Comparison of ENCODE assay signal across 18 mouse cellular contexts in genomic region chr1:173678605-173679004, GRCm38 (mm10). TPM values are rescaled to one million over a fixed set of nuclear protein-coding genes. Genes with fewer than 3 reads are reported as not detected.
DNase-seq lines count a peak whose midpoint lies in the region; ATAC-seq and TF ChIP-seq lines count a peak whose summit lies in the region.
"Not testable (repeated sequence)": the region's sequence is repeated elsewhere in the genome, so short reads cannot be mapped to it uniquely, and the experiment has no call there.
"Had no signal": no experiment of that assay in that cellular context is flagged by ENCODE, and none has a peak within 500 bp of the region (broad histone marks: within the 10 kb centered on the region; RNA-seq: fewer than 3 reads in every experiment).

No protein-coding gene starts in this region.

- not testable (repeated sequence) for TF ChIP-seq CTCF in kidney, adult 2 months (conservative IDR thresholded peaks at IDR 0.05; ENCODE audit: insufficient read depth, insufficient read length, low read depth, low read length)

- not testable (repeated sequence) for H3K4me1 ChIP-seq in kidney, adult 2 months (ENCODE audit: control insufficient read depth, insufficient read depth, low read length)

- not testable (repeated sequence) for H3K36me3 ChIP-seq in kidney, adult 2 months (ENCODE audit: control insufficient read depth, insufficient read depth, low read length)

- not testable (repeated sequence) for H3K27ac ChIP-seq in kidney, adult 2 months (ENCODE audit: insufficient read depth, low read depth, low read length)

- H3K4me3 ChIP-seq in kidney, adult 2 months (ENCODE audit: insufficient read depth, low read depth, low read length), result not testable (repeated sequence)

- not testable (repeated sequence) for H3K27me3 ChIP-seq in kidney, adult 2 months (replicated peaks; ENCODE audit: control insufficient read depth, insufficient read depth, low read length)

- TF ChIP-seq POLR2A in kidney, adult 2 months (IDR thresholded peaks at IDR 0.05; ENCODE audit: low read depth, low read length), result not testable (repeated sequence)

- DNase-seq in CD4-positive helper T cell, adult 2 months (ENCODE audit: low read depth, low spot score), result peak; percentile 45
- peak; percentile 55 for DNase-seq in T-cell, adult 2 months (ENCODE audit: low spot score)
- DNase-seq in induced T-regulatory cell, adult 2 months (ENCODE audit: low read depth), result peak; percentile 37
- peak; percentile 2 for DNase-seq in kidney, adult 2 months
- peak; percentile 32 for DNase-seq in thymus, postnatal 0 days (ENCODE audit: low spot score)
- DNase-seq in thymus, postnatal 25 days, result peak; percentile 26

- WGBS in kidney, adult 2 months, result 74% methylated on average over 1 of the region's 1 CpGs

- peak; percentile 70 for ATAC-seq in CD4-positive, CD25-positive, alpha-beta regulatory T cell, adult 4 months
- 0 out of 2 replicates have a peak, but pooled peaks have one; percentile 17 for ATAC-seq in neutrophil, adult 5-6 weeks (ENCODE audit: extremely low read depth, insufficient number of reproducible peaks, low FRiP score, poor library complexity, severe bottlenecking)

RNA-seq across cellular contexts. Expression of gene Ifi208, which starts 5.1 kb away (rescaled TPM):
- polyA plus RNA-seq in CD4-positive, CD25-positive, alpha-beta regulatory T cell, adult 4 months (2017; shearing (Covaris generic)), result 10 to 100 TPM; 74.3 to 81.2 TPM
- 1.5 and 3.3 TPM in 2 replicates for polyA plus RNA-seq in kidney, adult 2 months (2012; rRNA removed)
- total RNA-seq in neutrophil, adult 5-6 weeks (2017), result 34.7 and 44.3 TPM in 2 replicates
- 1.7 TPM in 2 replicates for polyA plus RNA-seq in thymus, postnatal 0 days (2015; fragmentation: Nextera tagmentation; extraction: Ambion mirVana)
- total RNA-seq: forebrain, postnatal 0 days had no signal
- polyA plus RNA-seq: cerebellum, adult 2 months; cortical plate, adult 2 months; embryonic facial prominence, embryonic 12.5 days; embryonic facial prominence, embryonic 14.5 days; forebrain, embryonic 11.5 days; forebrain, embryonic 13.5 days; forebrain, embryonic 15.5 days; G1E; Patski had no signal

RNA-seq across cellular contexts. Expression of gene Ifi209, which starts 47.9 kb away (rescaled TPM):
- 100 to 1,000 TPM; 194 to 235 TPM for polyA plus RNA-seq in CD4-positive, CD25-positive, alpha-beta regulatory T cell, adult 4 months (2017; shearing (Covaris generic))
- 0.22 and 1.6 TPM in 2 replicates for polyA plus RNA-seq in kidney, adult 2 months (2012; rRNA removed)
- total RNA-seq in neutrophil, adult 5-6 weeks (2017), result 424 and 436 TPM in 2 replicates
- polyA plus RNA-seq in thymus, postnatal 0 days (2015; fragmentation: Nextera tagmentation; extraction: Ambion mirVana), result 5.3 and 7.7 TPM in 2 replicates
- total RNA-seq: G1E had no signal
- polyA plus RNA-seq: forebrain, embryonic 13.5 days; G1E had no signal

Comparison
In these comparisons a context has a peak if more than half of its experiments do, and no peak if none do; other contexts are left out.
1. DNase-seq: peak in every context shown above with its lines; median percentile 55 in T-cell, adult 2 months; 45 in CD4-positive helper T cell, adult 2 months; 37 in induced T-regulatory cell, adult 2 months; 32 in thymus, postnatal 0 days; 26 in thymus, postnatal 25 days; 2 in kidney, adult 2 months.
2. RNA of gene Ifi208, which starts 5.1 kb away (polyA plus RNA-seq): 74.3 to 81.2 TPM in CD4-positive, CD25-positive, alpha-beta regulatory T cell, adult 4 months; 1.5 to 3.3 TPM in kidney, adult 2 months and 1.7 TPM in thymus, postnatal 0 days; every median in the first group is over 10 times any median in the second.
3. RNA of gene Ifi209, which starts 47.9 kb away (polyA plus RNA-seq): 194 to 235 TPM in CD4-positive, CD25-positive, alpha-beta regulatory T cell, adult 4 months; 5.3 to 7.7 TPM in thymus, postnatal 0 days and 0.22 to 1.6 TPM in kidney, adult 2 months; every median in the first group is over 10 times any median in the second.